Comparison of ENCODE assay signal across 8 mouse cellular contexts in the genomic region with DNA sequence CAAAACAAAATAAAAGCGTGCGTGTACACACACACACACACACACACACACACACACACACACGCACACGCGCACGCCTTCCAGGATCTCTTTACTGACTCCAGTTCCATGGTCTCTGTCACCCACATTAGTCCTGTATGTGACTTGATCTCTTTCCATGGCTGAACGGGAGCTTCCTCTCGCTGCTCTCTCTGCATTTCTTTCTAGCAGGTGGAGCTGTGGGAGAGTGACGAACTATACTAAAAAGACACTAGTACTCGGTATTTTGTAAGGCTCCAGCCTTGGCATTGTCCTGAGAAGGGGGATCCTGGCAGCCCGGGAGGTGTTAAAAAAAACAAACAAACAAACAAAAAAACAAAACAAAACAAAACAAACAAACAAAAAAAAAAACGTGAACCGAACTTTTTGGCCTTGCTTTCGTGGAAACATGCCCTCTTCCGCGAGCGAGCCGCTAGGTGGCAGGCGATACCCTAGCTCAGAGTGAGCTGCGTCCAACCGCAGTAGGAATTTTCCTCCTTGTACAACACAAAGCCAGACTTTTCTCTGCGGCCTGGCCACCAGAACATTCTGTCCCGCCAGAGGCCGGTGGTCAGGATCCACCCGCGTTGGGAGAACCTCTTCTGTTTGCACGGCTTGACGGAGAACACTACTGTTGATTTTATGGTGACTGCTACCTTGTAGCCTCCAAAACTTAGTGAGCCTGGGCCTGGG. TPM values are rescaled to one million over a fixed set of nuclear protein-coding genes. Genes with fewer than 3 reads are reported as not detected.
DNase-seq lines count a peak whose midpoint lies in the region; ATAC-seq and TF ChIP-seq lines count a peak whose summit lies in the region.

No protein-coding gene starts in this region.

- intact Hi-C loops in left cerebral cortex, adult 2 months (cut with DNase I): loop anchor here (1.0 to 5.0 kb wide), 3 partner anchors 94 to 164 kb away; no protein-coding TSS in a partner anchor

- peak; percentile 71 for DNase-seq in T-cell, adult 2 months (ENCODE audit: low spot score)
- peak; percentile 57 to 64 for DNase-seq in gastrocnemius, adult 8-10 months (ENCODE audit: low spot score in 2 of 2)
- peak; percentile 42 for DNase-seq in hindlimb bud, embryonic 11.5 days (ENCODE audit: extremely low spot score, low read depth, low spot score)
- peak; percentile 84 to 87 for DNase-seq in left cerebral cortex, adult 2 months (ENCODE audit: extremely low spot score in 1 of 2, low spot score in 2 of 2)
- peak; percentile 83 to 89 for DNase-seq in right cerebral cortex, adult 2 months (ENCODE audit: low spot score in 2 of 2)
- peak; percentile 87 for DNase-seq in urinary bladder, postnatal 14 days (ENCODE audit: low spot score)

- no peak for TF ChIP-seq POLR2A in cortical plate, adult 2 months (IDR thresholded peaks at IDR 0.05; ENCODE audit: extremely low read depth, insufficient read depth, low read length)

- peak; percentile 72 for ATAC-seq in megakaryocyte, adult 5-6 weeks (ENCODE audit: poor library complexity, severe bottlenecking)

- no peak overlapping the region for H3K4me3 ChIP-seq in cortical plate, adult 2 months (ENCODE audit: insufficient read depth, low read length)
- peak overlapping the region; percentile 24 for H3K4me3 ChIP-seq in left cerebral cortex, adult 2 months

- H3K4me1 ChIP-seq in cortical plate, adult 2 months (ENCODE audit: control insufficient read depth, insufficient read depth, low read length): peaks cover 1% of the 10 kb centered on the region; the same call in 1 of the 2 replicates

- TF ChIP-seq CTCF in cortical plate, adult 2 months (IDR thresholded peaks at IDR 0.05; ENCODE audit: extremely low read depth, insufficient read depth, low read length): peak; percentile 92
- TF ChIP-seq CTCF in left cerebral cortex, adult 2 months (IDR thresholded peaks at IDR 0.05): peak; percentile 95

- H3K27ac ChIP-seq in cortical plate, adult 2 months (ENCODE audit: insufficient read depth, low read length): no peak overlapping the region
- peak overlapping the region; percentile 90 for H3K27ac ChIP-seq in left cerebral cortex, adult 2 months

RNA-seq across cellular contexts. Expression of a gene that starts 9.9 kb away (rescaled TPM):
- 25.9 and 29.0 TPM in 2 replicates for polyA plus RNA-seq in cortical plate, adult 2 months (2012; rRNA removed)
- 1 to 10 TPM in 1 of 4 experiments, under 1 TPM in 3; 0.58 to 1.1 (median 0.70) TPM for total RNA-seq in gastrocnemius, adult 8-10 months (2022)
- 10 to 100 TPM; 22.3 to 23.6 TPM for total RNA-seq in left cerebral cortex, adult 2 months (2021)
- total RNA-seq in megakaryocyte, adult 5-6 weeks (2015): 0.23 and 0.42 TPM in 2 replicates
- 0.04 TPM in 2 replicates for total RNA-seq in megakaryocyte, adult 5-6 weeks (2017)

RNA-seq across cellular contexts. Expression of a gene that starts 40.4 kb away (rescaled TPM):
- 391 and 412 TPM in 2 replicates for polyA plus RNA-seq in cortical plate, adult 2 months (2012; rRNA removed)
- total RNA-seq in gastrocnemius, adult 8-10 months (2022): 10 to 100 TPM; 24.1 to 35.7 (median 29.4) TPM
- 100 to 1,000 TPM; 414 to 463 TPM for total RNA-seq in left cerebral cortex, adult 2 months (2021)
- 39.8 and 40.9 TPM in 2 replicates for total RNA-seq in megakaryocyte, adult 5-6 weeks (2015)
- total RNA-seq in megakaryocyte, adult 5-6 weeks (2017): 40.4 and 40.7 TPM in 2 replicates

RNA-seq across cellular contexts. Expression of a gene that starts 51.5 kb away (rescaled TPM):
- 86.9 and 90.4 TPM in 2 replicates for polyA plus RNA-seq in cortical plate, adult 2 months (2012; rRNA removed)
- total RNA-seq in gastrocnemius, adult 8-10 months (2022): 10 to 100 TPM; 30.6 to 32.6 (median 31.4) TPM
- 10 to 100 TPM; 82.2 to 84.6 TPM for total RNA-seq in left cerebral cortex, adult 2 months (2021)
- 92.5 and 97.6 TPM in 2 replicates for total RNA-seq in megakaryocyte, adult 5-6 weeks (2015)
- 95.1 and 105 TPM in 2 replicates for total RNA-seq in megakaryocyte, adult 5-6 weeks (2017)

Comparison
In these comparisons a context has a peak if more than half of its experiments do, and no peak if none do; other contexts are left out.
1. RNA of a gene that starts 9.9 kb away (total RNA-seq): 22.3 to 23.6 TPM in left cerebral cortex, adult 2 months; 0.58 to 1.1 TPM in gastrocnemius, adult 8-10 months and 0.04 to 0.42 TPM in megakaryocyte, adult 5-6 weeks; every median in the first group is over 10 times any median in the second.
2. RNA of a gene that starts 40.4 kb away (total RNA-seq): 414 to 463 TPM in left cerebral cortex, adult 2 months; 39.8 to 40.9 TPM in megakaryocyte, adult 5-6 weeks and 24.1 to 35.7 TPM in gastrocnemius, adult 8-10 months; every median in the first group is over 4 times any median in the second.
3. Peak in every context shown above with its lines, with median percentiles within 50 percentile points of each other: DNase-seq.